Mouse (Mus musculus) olfactory bulb, adult 2 months (tissue): Measurements from ENCODE around the gene Methig1.

ENCODE experiments used
- CTCF ChIP-seq: fragments of 200-500 bp; IDR thresholded peaks from 2 replicates; pipeline ENCODE4 v1.5.1; 2012; ENCODE audit warnings: low read depth, mild to moderate bottlenecking, low read length, moderate library complexity; ENCODE audit not compliant: insufficient read depth
- POLR2A ChIP-seq: fragments of 200-500 bp; IDR thresholded peaks from 2 replicates; pipeline ENCODE4 v1.6.1; 2012; ENCODE audit warnings: mild to moderate bottlenecking, low read depth, low read length, moderate library complexity; ENCODE audit not compliant: insufficient read depth

- no peak for TF ChIP-seq POLR2A
- no peak for TF ChIP-seq CTCF
Observed at GRCm38 (mm10) chr15:100411731-100412130, 58.8 kb downstream of the Methig1 start.
